Mouse (Mus musculus) midbrain, embryonic 13.5 days (tissue): ENCODE measurements around the gene Fntb. TPM values are rescaled to one million over a fixed set of nuclear protein-coding genes. Genes with fewer than 3 reads are reported as not detected.

ENCODE experiments used
- ATAC-seq: fragments of 200-750 bp; cut with Nextera tagmentation; 2 replicates; pipeline ENCODE4 v1.8.0; 2017; ENCODE audit warnings: mild to moderate bottlenecking, moderate TSS enrichment, moderate library complexity
- H3K27ac ChIP-seq: fragments of 300-500 bp; sonication (generic); 2 replicates; pipeline ENCODE4 v1.5.1; 2015; ENCODE audit warnings: inconsistent platforms, mild to moderate bottlenecking, moderate library complexity
- H3K27me3 ChIP-seq: fragments of 300-500 bp; sonication (generic); 2 replicates; pipeline ENCODE4 v1.6.1; 2015; ENCODE audit warnings: mild to moderate bottlenecking, inconsistent platforms
- H3K36me3 ChIP-seq: fragments of 300-500 bp; sonication (generic); 2 replicates; pipeline ENCODE4 v1.6.1; 2015; ENCODE audit warnings: mild to moderate bottlenecking, inconsistent platforms
- H3K4me1 ChIP-seq: fragments of 300-500 bp; sonication (generic); replicated peaks from 2 replicates; pipeline ENCODE4 v1.6.1; 2015; ENCODE audit warnings: inconsistent platforms
- H3K4me2 ChIP-seq: fragments of 300-500 bp; sonication (generic); replicated peaks from 2 replicates; pipeline ENCODE4 v1.6.1; 2015; ENCODE audit warnings: moderate library complexity, mild to moderate bottlenecking, inconsistent platforms
- H3K4me3 ChIP-seq: fragments of 300-500 bp; sonication (generic); replicated peaks from 2 replicates; pipeline ENCODE4 v1.5.1; 2015; ENCODE audit warnings: mild to moderate bottlenecking, inconsistent platforms
- H3K9ac ChIP-seq: fragments of 300-500 bp; sonication (generic); replicated peaks from 2 replicates; pipeline ENCODE4 v1.6.1; 2015; ENCODE audit warnings: mild to moderate bottlenecking, inconsistent platforms
- H3K9me3 ChIP-seq: fragments of 300-500 bp; sonication (generic); 2 replicates; pipeline ENCODE4 v1.6.1; 2016; ENCODE audit warnings: mild to moderate bottlenecking, inconsistent platforms
- WGBS: fragments of 180-500 bp; shearing (Covaris S2); methylation state at CpG from one replicate; pipeline ENCODE4 v1.1.7; 2015; 5-methylcytosine and 5-hydroxymethylcytosine counted together
- polyA plus RNA-seq: library from polyadenylated mRNA; unstranded; fragments of >200 nt; fragmentation: Nextera tagmentation; extraction: Ambion mirVana; gene quantifications from 2 replicates; pipeline ENCODE4 v1.2.1, GENCODE M21; 2015

Fntb gene
- polyA plus RNA-seq, 1 experiment from 2014 or later, result 36.8 TPM

GRCm38 (mm10) chr12:76874826-76875225 lies 109.4 kb downstream of the Fntb start:
- no peak overlapping the region for H3K27ac ChIP-seq
- H3K27me3 ChIP-seq, result no peaks in the 10 kb centered on the region
- no peak overlapping the region for H3K4me3 ChIP-seq
- peaks cover 24% of the 10 kb centered on the region for H3K36me3 ChIP-seq
- H3K9me3 ChIP-seq, result no peaks in the 10 kb centered on the region
- no peak for ATAC-seq
- no peak overlapping the region for H3K9ac ChIP-seq
- 42% methylated on average over 9 of the region's 9 CpGs for WGBS
- no peak overlapping the region for H3K4me2 ChIP-seq
- H3K4me1 ChIP-seq, result no peaks in the 10 kb centered on the region

- H3K9ac ChIP-seq, result no peak overlapping the region
- ATAC-seq, result 0 out of 2 replicates have a peak, but pooled peaks have one; percentile 34
- H3K4me2 ChIP-seq, result no peak overlapping the region
- no peak overlapping the region for H3K4me3 ChIP-seq
- no peaks in the 10 kb centered on the region for H3K27me3 ChIP-seq
- 11% methylated on average over 5 of the region's 5 CpGs for WGBS
- no peaks in the 10 kb centered on the region for H3K4me1 ChIP-seq
- H3K36me3 ChIP-seq, result peaks cover 13% of the 10 kb centered on the region
- no peaks in the 10 kb centered on the region for H3K9me3 ChIP-seq
- H3K27ac ChIP-seq, result no peak overlapping the region
Measured at GRCm38 (mm10) chr12:76879242-76879641, 113.9 kb downstream of the Fntb start.

GRCm38 (mm10) chr12:76880131-76880530 lies 114.7 kb downstream of the Fntb start:
- Histone ChIP-seq H3K36me3 (peaks cover 11% of the 10 kb centered on the region), H3K4me3 (no peak overlapping the region), H3K9ac (no peak overlapping the region), H3K4me1 (no peaks in the 10 kb centered on the region), H3K27me3 (no peaks in the 10 kb centered on the region), H3K9me3 (no peaks in the 10 kb centered on the region), H3K27ac (no peak overlapping the region), H3K4me2 (no peak overlapping the region)
- WGBS, result 91% methylated on average over 4 of the region's 4 CpGs
- ATAC-seq, result no peak

GRCm38 (mm10) chr12:76883824-76884223 lies 118.4 kb downstream of the Fntb start:
- Histone ChIP-seq H3K4me2 (no peak overlapping the region), H3K36me3 (0 out of 2 replicates have a peak, but pooled peaks cover 2% of the 10 kb centered on the region), H3K9ac (no peak overlapping the region), H3K27me3 (no peaks in the 10 kb centered on the region), H3K4me3 (no peak overlapping the region), H3K27ac (no peak overlapping the region), H3K9me3 (no peaks in the 10 kb centered on the region), H3K4me1 (no peaks in the 10 kb centered on the region)
- 85% methylated on average over 9 of the region's 9 CpGs for WGBS
- no peak for ATAC-seq

- Histone ChIP-seq H3K9ac (no peak overlapping the region), H3K27me3 (no peaks in the 10 kb centered on the region), H3K9me3 (no peaks in the 10 kb centered on the region), H3K4me1 (no peaks in the 10 kb centered on the region), H3K27ac (no peak overlapping the region), H3K4me3 (no peak overlapping the region), H3K36me3 (0 out of 2 replicates have a peak, but pooled peaks cover 2% of the 10 kb centered on the region), H3K4me2 (no peak overlapping the region)
- no peak for ATAC-seq
- 96% methylated on average over 4 of the region's 4 CpGs for WGBS
Measured at GRCm38 (mm10) chr12:76885103-76885502, 119.7 kb downstream of the Fntb start.

- no peak overlapping the region for H3K27ac ChIP-seq
- 0 out of 2 replicates have a peak, but pooled peaks cover 11% of the 10 kb centered on the region for H3K36me3 ChIP-seq
- 88% methylated on average over 7 of the region's 7 CpGs for WGBS
- H3K4me1 ChIP-seq, result no peaks in the 10 kb centered on the region; the same call in 1 of the 2 replicates
- H3K4me3 ChIP-seq, result no peak overlapping the region
- no peaks in the 10 kb centered on the region for H3K27me3 ChIP-seq
- H3K9ac ChIP-seq, result no peak overlapping the region
- H3K9me3 ChIP-seq, result no peaks in the 10 kb centered on the region
- no peak overlapping the region for H3K4me2 ChIP-seq
- no peak for ATAC-seq
Measured at GRCm38 (mm10) chr12:76886826-76887225, 121.4 kb downstream of the Fntb start.

- H3K4me2 ChIP-seq, result no peak overlapping the region
- H3K27me3 ChIP-seq, result no peaks in the 10 kb centered on the region
- no peak for ATAC-seq
- no peak overlapping the region for H3K27ac ChIP-seq
- no peak overlapping the region for H3K9ac ChIP-seq
- no peak overlapping the region for H3K4me3 ChIP-seq
- no peaks in the 10 kb centered on the region for H3K9me3 ChIP-seq
- WGBS, result 96% methylated on average over 12 of the region's 12 CpGs
- H3K36me3 ChIP-seq, result peaks cover 18% of the 10 kb centered on the region; the same call in 1 of the 2 replicates
- H3K4me1 ChIP-seq, result no peaks in the 10 kb centered on the region; the same call in 1 of the 2 replicates
Measured at GRCm38 (mm10) chr12:76887941-76888340, 122.6 kb downstream of the Fntb start.

- no peak overlapping the region for H3K4me3 ChIP-seq
- no peaks in the 10 kb centered on the region for H3K9me3 ChIP-seq
- WGBS, result 93% methylated on average over 11 of the region's 11 CpGs
- no peak overlapping the region for H3K4me2 ChIP-seq
- no peaks in the 10 kb centered on the region for H3K27me3 ChIP-seq
- ATAC-seq, result no peak
- H3K36me3 ChIP-seq, result peaks cover 16% of the 10 kb centered on the region; the same call in 1 of the 2 replicates
- H3K9ac ChIP-seq, result no peak overlapping the region
- no peaks in the 10 kb centered on the region; the same call in 1 of the 2 replicates for H3K4me1 ChIP-seq
- H3K27ac ChIP-seq, result no peak overlapping the region
Measured at GRCm38 (mm10) chr12:76889404-76890184, 124.2 kb downstream of the Fntb start.

GRCm38 (mm10) chr12:76891160-76891559 lies 125.8 kb downstream of the Fntb start:
- peaks cover 12% of the 10 kb centered on the region for H3K4me1 ChIP-seq
- H3K4me2 ChIP-seq, result no peak overlapping the region
- H3K27ac ChIP-seq, result no peak overlapping the region
- H3K9me3 ChIP-seq, result no peaks in the 10 kb centered on the region
- peak; percentile 55 for ATAC-seq
- H3K9ac ChIP-seq, result no peak overlapping the region
- WGBS, result 61% methylated on average over 3 of the region's 3 CpGs
- no peaks in the 10 kb centered on the region for H3K27me3 ChIP-seq
- H3K36me3 ChIP-seq, result peaks cover 16% of the 10 kb centered on the region; the same call in 1 of the 2 replicates
- no peak overlapping the region for H3K4me3 ChIP-seq

GRCm38 (mm10) chr12:76892910-76893695 lies 127.7 kb downstream of the Fntb start:
- 92% methylated on average over 16 of the region's 16 CpGs for WGBS

GRCm38 (mm10) chr12:76894792-76895559 lies 129.6 kb downstream of the Fntb start:
- H3K27me3 ChIP-seq, result no peaks in the 10 kb centered on the region
- H3K4me1 ChIP-seq, result peaks cover 12% of the 10 kb centered on the region
- no peak overlapping the region for H3K9ac ChIP-seq
- H3K36me3 ChIP-seq, result peaks cover 16% of the 10 kb centered on the region; the same call in 1 of the 2 replicates
- no peaks in the 10 kb centered on the region for H3K9me3 ChIP-seq
- H3K4me2 ChIP-seq, result no peak overlapping the region
- H3K27ac ChIP-seq, result 0 out of 2 replicates have a peak overlapping the region, but pooled peaks have one; percentile 8
- whole genome bisulfite sequencing, result 77% methylated on average over 10 of the region's 10 CpGs
- no peak overlapping the region for H3K4me3 ChIP-seq
- no peak for ATAC-seq

More at GRCm38 (mm10) chr12:76892910-76893695, 127.7 kb downstream of the Fntb start:
- Histone ChIP-seq H3K4me1 (peaks cover 12% of the 10 kb centered on the region), H3K9me3 (no peaks in the 10 kb centered on the region), H3K9ac (no peak overlapping the region), H3K27ac (no peak overlapping the region), H3K4me3 (no peak overlapping the region), H3K27me3 (no peaks in the 10 kb centered on the region), H3K36me3 (peaks cover 16% of the 10 kb centered on the region; the same call in 1 of the 2 replicates), H3K4me2 (no peak overlapping the region)
- ATAC-seq, result no peak
